Mouse (Mus musculus): ENCODE data around the gene Myb. TPM values are rescaled to one million over a fixed set of nuclear protein-coding genes. Genes with fewer than 3 reads are reported as not detected.

Gene Myb
- polyA plus RNA-seq (2015; fragmentation: Nextera tagmentation; extraction: Ambion mirVana) = 7.7 and 8.8 TPM in 2 replicates

DNA sequence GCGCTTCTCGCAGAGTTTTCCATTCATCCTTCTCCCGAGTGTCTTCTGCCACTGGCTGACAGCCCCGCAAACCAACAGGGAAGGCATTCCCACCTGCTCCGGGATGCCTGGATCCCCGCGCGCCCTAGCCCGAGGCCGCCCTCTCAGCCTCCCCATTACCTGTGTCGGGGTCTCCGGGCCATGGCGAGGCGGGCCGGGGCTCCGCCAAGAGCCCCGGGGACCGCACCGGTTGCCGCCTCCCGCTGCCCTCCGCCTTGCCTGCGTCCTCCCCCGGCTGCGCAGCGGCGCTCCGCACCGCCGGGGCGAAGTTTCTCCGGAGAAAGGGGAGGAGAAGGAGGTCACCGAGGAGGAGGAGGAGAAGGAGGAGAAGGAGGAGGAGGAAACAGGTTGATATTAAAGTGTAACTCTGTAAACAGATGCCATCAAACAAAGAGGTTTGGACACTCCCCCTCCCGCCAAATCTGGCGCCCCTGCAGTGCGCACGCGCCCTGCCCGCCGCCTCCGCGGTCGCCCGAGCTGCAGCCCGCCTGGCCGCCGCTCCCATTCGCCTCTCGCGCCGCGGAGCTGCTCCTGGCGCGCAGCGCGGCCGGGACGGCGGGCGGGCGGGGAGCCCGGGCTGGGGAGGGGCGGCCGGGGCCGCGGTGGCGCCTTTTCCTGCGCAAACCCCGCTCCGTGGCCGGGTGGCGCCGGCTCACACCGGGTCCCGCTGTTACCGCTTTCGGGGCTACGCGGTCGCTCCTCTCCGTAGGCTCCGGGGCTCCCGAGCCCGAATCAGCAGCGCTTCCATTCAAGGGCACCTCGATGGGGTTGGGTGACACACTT, at the start of gene Myb:
Myb (minus strand) TSS at position 448 of the 822 bp plus-strand sequence.
- WGBS (ENCODE audit: insufficient replicate concordance) = under 1% methylated on average over 83 of the region's 86 CpGs
- Histone ChIP-seq H3K9me3 (replicated peaks; ENCODE audit: control insufficient read depth, low read length) (no peaks in the 10 kb centered on the region), H3K4me3 (ENCODE audit: low read depth, low read length) (peak within 1 kb of the TSS; percentile 73), H3K4me2 (ENCODE audit: low read depth, low read length) (peak within 1 kb of the TSS; percentile 94), H3K27ac (ENCODE audit: low read length) (peak within 1 kb of the TSS; percentile 72), H3K4me1 (ENCODE audit: control insufficient read depth, low read depth, low read length) (peaks cover 34% of the 10 kb centered on the region), H3K27me3 (ENCODE audit: control insufficient read depth, insufficient read depth, low read depth, low read length) (peaks cover 14% of the 10 kb centered on the region), H3K36me3 (ENCODE audit: control insufficient read depth, insufficient read depth) (no peaks in the 10 kb centered on the region), H3K9ac (ENCODE audit: low read depth, low read length) (peak within 1 kb of the TSS; percentile 78)
- peak; percentile 77 for ATAC-seq (ENCODE audit: low read depth)

- ATAC-seq (ENCODE audit: low read depth) = no peak
- WGBS (ENCODE audit: insufficient replicate concordance) = 6% methylated on average over 1 of the region's 1 CpGs
- no peaks in the 10 kb centered on the region for H3K27me3 ChIP-seq (ENCODE audit: control insufficient read depth, insufficient read depth, low read depth, low read length)
Observed at GRCm38 (mm10) chr10:21207378-21207777, 46.6 kb upstream of the Myb start.

DNA sequence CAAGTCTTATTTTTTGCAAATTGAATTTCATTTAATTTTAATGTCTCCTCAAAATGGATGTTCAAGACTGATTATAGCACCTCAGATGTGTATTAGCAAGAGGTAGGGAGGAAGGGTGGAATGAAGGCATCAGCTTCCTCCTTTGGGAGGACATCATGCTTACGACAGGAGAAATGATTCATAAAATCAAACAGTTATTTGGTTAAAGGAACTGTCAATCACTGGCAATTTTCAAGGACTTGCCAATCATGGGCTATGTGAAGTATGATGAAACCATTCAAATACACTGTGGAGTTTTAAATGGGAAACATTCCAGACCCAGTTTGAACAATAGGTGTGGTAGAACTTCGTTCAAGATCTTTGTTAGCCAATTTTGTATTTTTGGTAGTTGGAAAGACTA, 45.4 kb upstream of the Myb start:
- H3K4me2 ChIP-seq (ENCODE audit: low read depth, low read length) = no peak overlapping the region
- H3K27me3 ChIP-seq (ENCODE audit: control insufficient read depth, insufficient read depth, low read depth, low read length) = no peaks in the 10 kb centered on the region
- H3K4me3 ChIP-seq (ENCODE audit: low read depth, low read length) = no peak overlapping the region
- H3K4me1 ChIP-seq (ENCODE audit: control insufficient read depth, low read depth, low read length) = peaks cover 7% of the 10 kb centered on the region
- ATAC-seq (ENCODE audit: low read depth) = no peak
- H3K9me3 ChIP-seq (replicated peaks; ENCODE audit: control insufficient read depth, low read length) = no peaks in the 10 kb centered on the region
- H3K9ac ChIP-seq (ENCODE audit: low read depth, low read length) = no peak overlapping the region
- no peak overlapping the region for H3K27ac ChIP-seq (ENCODE audit: low read length)
- WGBS (ENCODE audit: insufficient replicate concordance) = 69% methylated on average over 2 of the region's 2 CpGs
- H3K36me3 ChIP-seq (ENCODE audit: control insufficient read depth, insufficient read depth) = no peaks in the 10 kb centered on the region

More at GRCm38 (mm10) chr10:21207378-21207777, 46.6 kb upstream of the Myb start:
- Histone ChIP-seq H3K27ac (ENCODE audit: low read length) (no peak overlapping the region), H3K4me3 (ENCODE audit: low read depth, low read length) (no peak overlapping the region), H3K9me3 (replicated peaks; ENCODE audit: control insufficient read depth, low read length) (no peaks in the 10 kb centered on the region), H3K36me3 (ENCODE audit: control insufficient read depth, insufficient read depth) (no peaks in the 10 kb centered on the region), H3K4me2 (ENCODE audit: low read depth, low read length) (no peak overlapping the region), H3K4me1 (ENCODE audit: control insufficient read depth, low read depth, low read length) (peaks cover 7% of the 10 kb centered on the region), H3K9ac (ENCODE audit: low read depth, low read length) (no peak overlapping the region)

DNA sequence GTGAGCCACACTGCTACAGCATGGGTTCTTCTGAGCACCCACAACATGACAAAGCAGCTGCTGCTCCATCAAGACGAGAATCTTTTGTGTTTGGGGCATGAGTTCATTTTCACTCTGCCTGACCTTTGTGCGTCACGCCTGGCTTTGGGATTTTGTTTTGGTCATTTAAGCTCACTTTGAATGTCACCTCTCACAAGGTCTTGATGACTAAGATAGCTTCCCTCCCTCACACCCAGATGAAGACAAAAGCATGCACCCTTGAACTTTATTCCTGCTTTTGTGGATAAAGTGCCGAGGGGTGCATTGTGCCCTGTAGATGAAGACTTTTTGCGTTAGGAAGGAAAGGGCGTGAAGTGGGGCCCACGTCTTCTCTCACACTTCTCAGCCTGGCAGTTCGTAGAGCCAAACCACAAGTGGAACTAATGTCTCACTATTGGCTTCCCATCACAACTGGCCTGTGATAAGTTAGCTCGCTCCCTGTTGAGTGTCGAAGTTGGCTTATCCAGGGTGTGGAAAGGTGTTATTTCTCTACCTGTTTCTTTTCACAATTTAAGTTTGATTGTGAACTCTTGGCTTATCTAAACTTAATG, 43.8 kb upstream of the Myb start:
- Histone ChIP-seq H3K36me3 (ENCODE audit: control insufficient read depth, insufficient read depth) (no peaks in the 10 kb centered on the region), H3K27me3 (ENCODE audit: control insufficient read depth, insufficient read depth, low read depth, low read length) (no peaks in the 10 kb centered on the region), H3K4me2 (ENCODE audit: low read depth, low read length) (no peak overlapping the region), H3K4me3 (ENCODE audit: low read depth, low read length) (no peak overlapping the region), H3K4me1 (ENCODE audit: control insufficient read depth, low read depth, low read length) (peaks cover 7% of the 10 kb centered on the region), H3K27ac (ENCODE audit: low read length) (no peak overlapping the region), H3K9ac (ENCODE audit: low read depth, low read length) (no peak overlapping the region), H3K9me3 (replicated peaks; ENCODE audit: control insufficient read depth, low read length) (no peaks in the 10 kb centered on the region)
- WGBS (ENCODE audit: insufficient replicate concordance) = 26% methylated on average over 10 of the region's 10 CpGs
- no peak for ATAC-seq (ENCODE audit: low read depth)

- no peaks in the 10 kb centered on the region for H3K36me3 ChIP-seq (ENCODE audit: control insufficient read depth, insufficient read depth)
- 75% methylated on average over 5 of the region's 5 CpGs for WGBS (ENCODE audit: insufficient replicate concordance)
- no peak for ATAC-seq (ENCODE audit: low read depth)
- H3K4me3 ChIP-seq (ENCODE audit: low read depth, low read length) = no peak overlapping the region
- no peak overlapping the region for H3K4me2 ChIP-seq (ENCODE audit: low read depth, low read length)
- no peaks in the 10 kb centered on the region for H3K9me3 ChIP-seq (replicated peaks; ENCODE audit: control insufficient read depth, low read length)
- H3K27me3 ChIP-seq (ENCODE audit: control insufficient read depth, insufficient read depth, low read depth, low read length) = no peaks in the 10 kb centered on the region
- no peak overlapping the region for H3K9ac ChIP-seq (ENCODE audit: low read depth, low read length)
- peaks cover 7% of the 10 kb centered on the region for H3K4me1 ChIP-seq (ENCODE audit: control insufficient read depth, low read depth, low read length)
- no peak overlapping the region for H3K27ac ChIP-seq (ENCODE audit: low read length)
Observed at GRCm38 (mm10) chr10:21203886-21204285, 43.1 kb upstream of the Myb start.

GRCm38 (mm10) chr10:21203461-21203860, 42.7 kb upstream of the Myb start:
- WGBS (ENCODE audit: insufficient replicate concordance) = 84% methylated on average over 3 of the region's 3 CpGs
- Histone ChIP-seq H3K27me3 (ENCODE audit: control insufficient read depth, insufficient read depth, low read depth, low read length) (no peaks in the 10 kb centered on the region), H3K4me3 (ENCODE audit: low read depth, low read length) (no peak overlapping the region), H3K9me3 (replicated peaks; ENCODE audit: control insufficient read depth, low read length) (no peaks in the 10 kb centered on the region), H3K4me2 (ENCODE audit: low read depth, low read length) (no peak overlapping the region), H3K9ac (ENCODE audit: low read depth, low read length) (no peak overlapping the region), H3K27ac (ENCODE audit: low read length) (no peak overlapping the region), H3K36me3 (ENCODE audit: control insufficient read depth, insufficient read depth) (no peaks in the 10 kb centered on the region), H3K4me1 (ENCODE audit: control insufficient read depth, low read depth, low read length) (peaks cover 7% of the 10 kb centered on the region)
- ATAC-seq (ENCODE audit: low read depth) = no peak

DNA sequence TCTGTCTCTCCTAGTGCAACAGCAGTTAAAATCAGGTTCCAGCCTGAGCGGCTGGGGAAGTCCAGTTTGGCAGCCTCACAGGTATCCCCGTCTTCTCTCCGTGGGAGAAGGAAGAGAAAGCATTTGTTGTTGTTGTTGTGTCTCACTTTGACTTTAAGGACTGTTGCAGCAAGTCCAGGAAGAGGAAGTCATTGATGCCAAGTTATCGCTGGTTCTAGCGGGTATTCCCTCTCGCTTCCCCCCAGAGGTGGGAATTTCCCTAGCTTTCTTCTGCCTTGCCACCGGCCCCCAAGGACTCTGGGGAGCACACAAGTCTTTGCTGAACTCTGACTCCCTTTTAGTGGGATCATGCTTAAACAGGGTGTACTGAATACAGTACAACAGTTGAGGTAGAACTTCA, 40.0 kb upstream of the Myb start:
- H3K4me3 ChIP-seq (ENCODE audit: low read depth, low read length) = no peak overlapping the region
- no peak overlapping the region for H3K27ac ChIP-seq (ENCODE audit: low read length)
- no peaks in the 10 kb centered on the region for H3K36me3 ChIP-seq (ENCODE audit: control insufficient read depth, insufficient read depth)
- H3K9me3 ChIP-seq (replicated peaks; ENCODE audit: control insufficient read depth, low read length) = no peaks in the 10 kb centered on the region
- H3K4me1 ChIP-seq (ENCODE audit: control insufficient read depth, low read depth, low read length) = peaks cover 27% of the 10 kb centered on the region
- H3K27me3 ChIP-seq (ENCODE audit: control insufficient read depth, insufficient read depth, low read depth, low read length) = no peaks in the 10 kb centered on the region
- WGBS (ENCODE audit: insufficient replicate concordance) = 63% methylated on average over 7 of the region's 7 CpGs
- ATAC-seq (ENCODE audit: low read depth) = no peak
- no peak overlapping the region for H3K4me2 ChIP-seq (ENCODE audit: low read depth, low read length)
- no peak overlapping the region for H3K9ac ChIP-seq (ENCODE audit: low read depth, low read length)

DNA sequence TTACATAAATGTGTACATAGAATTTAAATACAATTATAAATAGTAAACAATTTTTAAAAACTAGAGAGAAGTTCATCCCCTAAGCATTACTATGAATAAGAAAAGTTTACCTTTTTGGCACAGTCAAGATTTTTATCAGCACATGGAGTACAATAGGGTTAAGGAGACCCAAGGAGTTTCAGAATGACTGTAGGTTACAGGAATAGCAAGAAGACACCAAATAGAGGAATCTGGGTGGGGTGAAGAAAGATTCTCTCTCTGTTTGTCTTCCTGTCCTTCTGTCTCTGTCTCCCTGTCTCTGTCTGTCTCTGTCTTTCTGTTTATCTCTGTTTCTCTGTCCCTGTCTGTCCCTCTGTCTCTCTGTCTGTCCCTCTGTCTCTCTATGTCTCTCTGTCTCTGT, 39.5 kb upstream of the Myb start:
- H3K4me2 ChIP-seq (ENCODE audit: low read depth, low read length) = no peak overlapping the region
- H3K36me3 ChIP-seq (ENCODE audit: control insufficient read depth, insufficient read depth) = no peaks in the 10 kb centered on the region
- H3K4me3 ChIP-seq (ENCODE audit: low read depth, low read length) = no peak overlapping the region
- no peaks in the 10 kb centered on the region for H3K27me3 ChIP-seq (ENCODE audit: control insufficient read depth, insufficient read depth, low read depth, low read length)
- H3K4me1 ChIP-seq (ENCODE audit: control insufficient read depth, low read depth, low read length) = peaks cover 30% of the 10 kb centered on the region
- H3K27ac ChIP-seq (ENCODE audit: low read length) = no peak overlapping the region
- no peaks in the 10 kb centered on the region for H3K9me3 ChIP-seq (replicated peaks; ENCODE audit: control insufficient read depth, low read length)
- ATAC-seq (ENCODE audit: low read depth) = no peak
- H3K9ac ChIP-seq (ENCODE audit: low read depth, low read length) = no peak overlapping the region

- peak overlapping the region; percentile 90 for H3K27ac ChIP-seq (ENCODE audit: low read length)
- peak overlapping the region; percentile 59 for H3K9ac ChIP-seq (ENCODE audit: low read depth, low read length)
- whole genome bisulfite sequencing (ENCODE audit: insufficient replicate concordance) = 15% methylated on average over 8 of the region's 8 CpGs
- H3K4me2 ChIP-seq (ENCODE audit: low read depth, low read length) = peak overlapping the region; percentile 60
- H3K36me3 ChIP-seq (ENCODE audit: control insufficient read depth, insufficient read depth) = no peaks in the 10 kb centered on the region
- H3K27me3 ChIP-seq (ENCODE audit: control insufficient read depth, insufficient read depth, low read depth, low read length) = no peaks in the 10 kb centered on the region
- H3K4me3 ChIP-seq (ENCODE audit: low read depth, low read length) = peak overlapping the region; percentile 32; the same call in 1 of the 2 replicates
- peaks cover 38% of the 10 kb centered on the region for H3K4me1 ChIP-seq (ENCODE audit: control insufficient read depth, low read depth, low read length)
- H3K9me3 ChIP-seq (replicated peaks; ENCODE audit: control insufficient read depth, low read length) = no peaks in the 10 kb centered on the region
- ATAC-seq (ENCODE audit: low read depth) = peak; percentile 99
Observed at GRCm38 (mm10) chr10:21196646-21197116, 35.9 kb upstream of the Myb start.
